Mouse (Mus musculus) brain, embryonic 14.5 days (tissue): ENCODE data around the gene Nsl1.
A peak's percentile ranks its signal among the peaks of the same experiment; 100 is the strongest.

Experiments used
- CTCF ChIP-seq: fragments of 200-500 bp; IDR thresholded peaks from 2 replicates; pipeline ENCODE4 v1.5.1; 2012; ENCODE audit warnings: inconsistent platforms, mild to moderate bottlenecking, moderate library complexity, borderline replicate concordance; ENCODE audit not compliant: insufficient read depth, insufficient read length; ENCODE audit errors: extremely low read depth
- POLR2A ChIP-seq: fragments of 200-500 bp; IDR thresholded peaks from 2 replicates; pipeline ENCODE4 v1.6.1; 2012; ENCODE audit warnings: mild to moderate bottlenecking, inconsistent platforms, borderline replicate concordance; ENCODE audit not compliant: poor library complexity, insufficient read depth, insufficient read length, severe bottlenecking; ENCODE audit errors: extremely low read depth

GRCm38 (mm10) chr1:191084951-191085559, 22.2 kb downstream of the Nsl1 start:
- TF ChIP-seq POLR2A, result no peak
- peak; percentile 68 for TF ChIP-seq CTCF
